Mouse (Mus musculus): ENCODE measurements around the gene Gm10964.

DNA sequence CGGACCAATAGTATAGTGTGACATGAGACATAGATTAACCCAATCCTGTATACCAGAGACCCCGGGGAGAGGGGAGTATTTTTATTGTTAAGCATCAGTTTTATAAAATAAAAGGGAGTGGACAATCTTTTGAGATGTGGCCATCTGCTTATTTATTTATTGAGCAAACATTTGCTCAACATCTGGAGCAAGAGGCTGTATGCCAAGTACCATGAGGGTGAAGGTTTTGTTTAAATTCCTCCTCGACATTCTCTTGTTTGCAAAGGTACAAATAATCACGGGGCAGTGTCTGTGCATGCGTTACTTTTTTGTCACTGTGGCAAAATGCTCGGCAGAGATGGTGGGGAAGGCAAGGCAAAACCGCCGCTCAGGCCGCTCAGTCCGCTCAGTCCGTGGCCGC is 33.7 kb upstream of the Gm10964 start:
- no peak for TF ChIP-seq CTCF (IDR thresholded peaks at IDR 0.05; ENCODE audit: low read depth, low read length)
- TF ChIP-seq POLR2A (IDR thresholded peaks at IDR 0.05; ENCODE audit: borderline replicate concordance, low read depth, low read length), result no peak
